Mouse (Mus musculus) liver, embryonic 14.5 days (tissue): ENCODE results near the gene Fah.

Experiments used
- CTCF ChIP-seq: IDR thresholded peaks from 2 replicates; pipeline ENCODE4 v1.5.1; 2016; ENCODE audit warnings: antibody characterized with exemption, low read depth, control low read depth
- EP300 ChIP-seq: IDR thresholded peaks from 2 replicates; pipeline ENCODE4 v1.6.1; 2016; ENCODE audit warnings: antibody characterized with exemption, low read depth

- TF ChIP-seq EP300 (no peak), CTCF (no peak)
These were observed 2.0 kb downstream of the Fah start for GRCm38 (mm10) chr7:84604501-84604900.
